Mouse (Mus musculus): ENCODE results near the gene Eml2.
"Not testable (repeated sequence)": the region's sequence is repeated elsewhere in the genome, so short reads cannot be mapped to it uniquely, and the experiment has no call there.

Gene Eml2

GRCm38 (mm10) chr7:19175708-19176515, at the start of gene Eml2:
TSS of gene Eml2 (plus strand) at chr7:19176421.
- peak; percentile 74 for DNase-seq

- DNase-seq: no peak
Measured at GRCm38 (mm10) chr7:19127744-19128143, 48.5 kb upstream of the Eml2 start.

- DNase-seq: no peak
Measured at GRCm38 (mm10) chr7:19129396-19129795, 46.8 kb upstream of the Eml2 start.

GRCm38 (mm10) chr7:19130657-19131056, 45.6 kb upstream of the Eml2 start:
- DNase-seq: no peak

GRCm38 (mm10) chr7:19131324-19131848, 44.8 kb upstream of the Eml2 start:
- DNase-seq: peak; percentile 96

GRCm38 (mm10) chr7:19136168-19136567, 40.1 kb upstream of the Eml2 start:
- DNase-seq: no peak

GRCm38 (mm10) chr7:19136673-19137334, 39.4 kb upstream of the Eml2 start:
- no peak for DNase-seq

GRCm38 (mm10) chr7:19137380-19137779, 38.8 kb upstream of the Eml2 start:
- peak; percentile 79 for DNase-seq

- DNase-seq: no peak
Measured at GRCm38 (mm10) chr7:19146793-19147192, 29.4 kb upstream of the Eml2 start.

- no peak for DNase-seq
Measured at GRCm38 (mm10) chr7:19147497-19148045, 28.6 kb upstream of the Eml2 start.

GRCm38 (mm10) chr7:19148180-19148874, 27.9 kb upstream of the Eml2 start:
- DNase-seq: no peak

GRCm38 (mm10) chr7:19148875-19149541, 27.2 kb upstream of the Eml2 start, which contains the start of gene Qpctl:
TSS of gene Qpctl (minus strand) at chr7:19149291.
- DNase-seq: peak; percentile 92

GRCm38 (mm10) chr7:19149626-19150025, 26.6 kb upstream of the Eml2 start, which contains the start of gene Snrpd2:
TSS of gene Snrpd2 (plus strand) at chr7:19149722.
- DNase-seq: peak; percentile 99

GRCm38 (mm10) chr7:19151121-19151520, 25.1 kb upstream of the Eml2 start:
- not testable (repeated sequence) for DNase-seq

GRCm38 (mm10) chr7:19154796-19155195, 21.4 kb upstream of the Eml2 start:
- no peak for DNase-seq

- DNase-seq: no peak
Measured at GRCm38 (mm10) chr7:19155825-19156475, 20.3 kb upstream of the Eml2 start.

GRCm38 (mm10) chr7:19157160-19157800, 18.9 kb upstream of the Eml2 start:
- peak; percentile 95 for DNase-seq

GRCm38 (mm10) chr7:19158601-19159000, 17.6 kb upstream of the Eml2 start:
- no peak for DNase-seq

GRCm38 (mm10) chr7:19159411-19159810, 16.8 kb upstream of the Eml2 start:
- no peak for DNase-seq

- DNase-seq: no peak
Measured at GRCm38 (mm10) chr7:19160115-19160514, 16.1 kb upstream of the Eml2 start.

GRCm38 (mm10) chr7:19162928-19163327, 13.3 kb upstream of the Eml2 start:
- DNase-seq: no peak
